Mouse (Mus musculus) adrenal gland, postnatal 14 days (tissue): ENCODE data around the gene Vmn1r20. TPM values are rescaled to one million over a fixed set of nuclear protein-coding genes. Genes with fewer than 3 reads are reported as not detected.
"Not testable (repeated sequence)": the region's sequence is repeated elsewhere in the genome, so short reads cannot be mapped to it uniquely, and the experiment has no call there.

ENCODE experiments used
- DNase-seq: peaks from one replicate; pipeline ENCODE4 v3.0.0; 2021; ENCODE audit warnings: mixed read lengths
- long read RNA-seq, 2 experiments: library from polyadenylated mRNA; stranded (forward); transcript quantifications; one replicate each; pipeline ENCODE4 v2.0.0; 2021
- total RNA-seq: library from RNA; stranded (reverse); gene quantifications from 2 replicates; pipeline ENCODE4 v1.2.3, GENCODE M21; 2021

The Vmn1r20 gene
- not detected in 2 replicates for total RNA-seq
- long read RNA-seq, experiment 1: 0 reads
- long read RNA-seq, experiment 2: 0 reads

GRCm38 (mm10) chr6:57428630-57429029, at the start of gene Vmn1r20:
Vmn1r20 (plus strand) TSS chr6:57428930.
- DNase-seq: no peak

- no peak for DNase-seq
Observed at GRCm38 (mm10) chr6:57395683-57396082, 33.0 kb upstream of the Vmn1r20 start, which contains the start of gene Vmn1r18. Vmn1r18 (minus strand) TSS chr6:57395783.

DNA sequence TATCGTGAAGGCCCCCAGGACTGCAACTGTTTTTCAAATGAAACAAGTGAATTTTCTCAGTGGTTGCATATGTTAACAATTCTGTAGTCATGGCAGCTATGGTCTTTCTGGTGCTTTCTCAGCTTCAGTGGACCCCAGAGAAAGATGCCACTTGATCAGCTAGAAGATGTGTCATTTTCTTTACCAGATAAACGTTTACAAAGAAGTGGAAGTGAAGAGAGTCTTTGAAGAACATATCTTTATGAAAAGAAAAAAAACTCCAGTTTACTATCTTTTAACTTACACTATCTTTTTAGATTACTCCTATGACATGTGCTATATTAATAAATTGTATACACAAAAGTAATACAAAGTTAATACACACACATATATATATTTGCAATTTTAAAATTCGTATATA, 25.2 kb upstream of the Vmn1r20 start, which contains the start of gene Vmn1r19:
Vmn1r19 (plus strand) TSS at position 301 of the 400 bp plus-strand sequence.
- not testable (repeated sequence) for DNase-seq

- DNase-seq: no peak
Observed at GRCm38 (mm10) chr6:57431196-57431595, 2.5 kb downstream of the Vmn1r20 start.

DNA sequence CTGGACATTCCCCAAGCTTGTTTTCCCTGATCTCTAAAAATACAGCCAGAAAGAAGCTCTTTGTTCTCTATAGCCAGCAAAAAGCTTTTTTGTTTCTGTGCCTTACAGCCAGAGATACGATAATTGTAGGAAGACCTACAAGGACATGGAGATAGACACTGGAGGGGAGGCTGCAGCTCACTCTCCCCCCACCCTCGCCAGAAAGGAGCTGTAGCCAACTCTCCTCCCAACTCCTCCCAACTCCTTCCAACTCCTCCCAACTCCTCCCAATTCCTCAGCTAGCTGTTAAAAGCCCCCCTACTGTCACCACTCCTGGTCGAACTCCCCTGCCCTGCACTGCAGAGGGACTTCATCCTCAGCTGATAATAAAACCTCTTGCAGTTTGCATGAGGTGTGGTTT, 39.4 kb downstream of the Vmn1r20 start:
- DNase-seq: not testable (repeated sequence)

Other genes with a start within 250 kb of the Vmn1r20 start
- gene Vmn1r13, start 225.6 kb upstream of the Vmn1r20 start, total RNA-seq: not detected in 2 replicates
- gene Vmn1r14, start 197.2 kb upstream of the Vmn1r20 start, total RNA-seq: not detected in 2 replicates
- gene Vmn1r15, start 171.0 kb upstream of the Vmn1r20 start, total RNA-seq: not detected in 2 replicates
- gene Vmn1r16, start 99.4 kb upstream of the Vmn1r20 start, total RNA-seq: not detected in 2 replicates
- not detected in 2 replicates for gene Vmn1r17, start 65.2 kb upstream of the Vmn1r20 start, total RNA-seq
- not detected in 2 replicates for gene Vmn1r18, start 33.1 kb upstream of the Vmn1r20 start, total RNA-seq
- gene Vmn1r19, start 25.1 kb upstream of the Vmn1r20 start, total RNA-seq: not detected in 2 replicates
- 43.1 and 44.9 TPM in 2 replicates for gene Ppm1k, start 106.5 kb downstream of the Vmn1r20 start, total RNA-seq
- gene Herc6, start 152.1 kb downstream of the Vmn1r20 start, total RNA-seq: 13.2 and 14.7 TPM in 2 replicates